Mouse (Mus musculus): ENCODE data around the gene Trim45. TPM values are rescaled to one million over a fixed set of nuclear protein-coding genes. Genes with fewer than 3 reads are reported as not detected.

Trim45 gene
- total RNA-seq, 2 experiments from 2014 or later: 8.0 to 9.2 TPM

Other genes starting within 250 kb of the Trim45 start
- 10 to 100 TPM; 44.2 to 51.9 TPM for gene Man1a2, start 236.7 kb upstream of the Trim45 start, total RNA-seq (2021)
- gene Vtcn1, start 96.7 kb upstream of the Trim45 start, total RNA-seq (2021): under 1 TPM; 0.30 to 1.00 TPM
- gene Ttf2, start 47.5 kb downstream of the Trim45 start, total RNA-seq (2021): 1 to 10 TPM; 2.2 to 2.6 TPM
- gene Cd101, start 107.4 kb downstream of the Trim45 start, total RNA-seq (2021): under 1 TPM; 0.24 to 0.25 TPM
- 10 to 100 TPM; 27.1 to 29.3 TPM for gene Ptgfrn, start 188.1 kb downstream of the Trim45 start, total RNA-seq (2021)